8 mouse cellular contexts compared by ENCODE assay signal in genomic region chr10:81415549-81416310, GRCm38 (mm10). TPM values are rescaled to one million over a fixed set of nuclear protein-coding genes. Genes with fewer than 3 reads are reported as not detected.
DNase-seq lines count a peak whose midpoint lies in the region; ATAC-seq and TF ChIP-seq lines count a peak whose summit lies in the region.

No protein-coding gene starts in this region.

- H3K79me2 ChIP-seq in heart, adult 2 months (replicated peaks; ENCODE audit: control insufficient read depth, insufficient read depth, low read length) = peaks cover 8% of the 10 kb centered on the region

- no peak overlapping the region for H3K4me2 ChIP-seq in embryonic facial prominence, embryonic 15.5 days (replicated peaks)
- H3K4me2 ChIP-seq in hindbrain, embryonic 15.5 days = no peak overlapping the region
- H3K4me2 ChIP-seq in liver, postnatal 0 days (ENCODE audit: low read depth, low read length) = no peak overlapping the region

- H3K27ac ChIP-seq in heart, adult 2 months = peak overlapping the region; percentile 91
- peak overlapping the region; percentile 18; the same call in 1 of the 2 replicates for H3K27ac ChIP-seq in ES-Bruce4 (ENCODE audit: insufficient read depth, low read length)
- peak overlapping the region; percentile 92 for H3K27ac ChIP-seq in embryonic facial prominence, embryonic 15.5 days (replicated peaks)
- H3K27ac ChIP-seq in hindbrain, embryonic 15.5 days (replicated peaks) = peak overlapping the region; percentile 71; the same call in 1 of the 2 replicates
- no peak overlapping the region for H3K27ac ChIP-seq in liver, postnatal 0 days (ENCODE audit: low read depth)

- H3K9me3 ChIP-seq in ES-Bruce4 (replicated peaks; ENCODE audit: control insufficient read depth, insufficient read depth, low read length, poor library complexity, severe bottlenecking) = no peaks in the 10 kb centered on the region
- no peaks in the 10 kb centered on the region for H3K9me3 ChIP-seq in embryonic facial prominence, embryonic 15.5 days (replicated peaks)
- H3K9me3 ChIP-seq in hindbrain, embryonic 15.5 days = no peaks in the 10 kb centered on the region
- H3K9me3 ChIP-seq in liver, postnatal 0 days (ENCODE audit: low read length) = no peaks in the 10 kb centered on the region

- TF ChIP-seq EP300 in heart, adult 2 months (IDR thresholded peaks at IDR 0.05; ENCODE audit: insufficient read depth, low read depth, low read length) = 0 out of 2 replicates have a peak, but pooled peaks have one; percentile 31
- TF ChIP-seq EP300 in ES-Bruce4 (IDR thresholded peaks at IDR 0.05; ENCODE audit: insufficient read depth, low read depth, low read length) = no peak
- no peak for TF ChIP-seq EP300 in liver, postnatal 0 days (IDR thresholded peaks at IDR 0.05; ENCODE audit: low read depth)

- intact Hi-C loops in heart, adult 2 months (cut with DNase I) = loop anchor here (1.0 kb wide), 1 partner anchor 10 kb away; no protein-coding TSS in a partner anchor

- WGBS in heart, adult 2 months = 43% methylated on average over 17 of the region's 17 CpGs
- WGBS in embryonic facial prominence, embryonic 15.5 days = 61% methylated on average over 17 of the region's 17 CpGs
- 64% methylated on average over 17 of the region's 17 CpGs for WGBS in hindbrain, embryonic 15.5 days
- WGBS in liver, postnatal 0 days (ENCODE audit: insufficient replicate concordance) = 72% methylated on average over 17 of the region's 17 CpGs

- H3K4me3 ChIP-seq in heart, adult 2 months = no peak overlapping the region
- H3K4me3 ChIP-seq in ES-Bruce4 (ENCODE audit: low read depth, low read length) = no peak overlapping the region
- no peak overlapping the region for H3K4me3 ChIP-seq in embryonic facial prominence, embryonic 15.5 days (replicated peaks)
- no peak overlapping the region for H3K4me3 ChIP-seq in hindbrain, embryonic 15.5 days
- H3K4me3 ChIP-seq in liver, postnatal 0 days (ENCODE audit: low read depth, low read length) = no peak overlapping the region

- TF ChIP-seq POLR2A in heart, adult 2 months (IDR thresholded peaks at IDR 0.05; ENCODE audit: insufficient read depth, low read depth, low read length) = 0 out of 2 replicates have a peak, but pooled peaks have one; percentile 28
- no peak for TF ChIP-seq POLR2A in ES-Bruce4 (IDR thresholded peaks at IDR 0.05; ENCODE audit: insufficient read depth, low read length)

- peak overlapping the region; percentile 27 for H3K9ac ChIP-seq in heart, adult 2 months (ENCODE audit: low read depth, low read length)
- H3K9ac ChIP-seq in ES-Bruce4 (ENCODE audit: low read depth, poor library complexity, severe bottlenecking) = no peak overlapping the region
- H3K9ac ChIP-seq in embryonic facial prominence, embryonic 15.5 days = no peak overlapping the region
- no peak overlapping the region for H3K9ac ChIP-seq in hindbrain, embryonic 15.5 days
- H3K9ac ChIP-seq in liver, postnatal 0 days (replicated peaks) = no peak overlapping the region

- DNase-seq in heart, adult 2 months = peak in 1 of 2 experiments; percentile 56
- no peak for DNase-seq in heart, adult 8-10 months (ENCODE audit: low spot score)
- no peak for DNase-seq in thymus, postnatal 36 days
- DNase-seq in natural killer cell, adult 2 months (ENCODE audit: low spot score in 2 of 2) = no peak
- DNase-seq in liver, postnatal 0 days = no peak

- TF ChIP-seq CTCF in heart, adult 2 months (IDR thresholded peaks at IDR 0.05) = no peak
- TF ChIP-seq CTCF in ES-Bruce4 (IDR thresholded peaks at IDR 0.05; ENCODE audit: low read depth, low read length) = no peak
- TF ChIP-seq CTCF in liver, postnatal 0 days (IDR thresholded peaks at IDR 0.05; ENCODE audit: low read depth) = no peak

- peaks cover 22% of the 10 kb centered on the region for H3K36me3 ChIP-seq in heart, adult 2 months (ENCODE audit: control insufficient read depth, insufficient read depth, low read length)
- H3K36me3 ChIP-seq in ES-Bruce4 (ENCODE audit: control insufficient read depth, insufficient read depth, low read length, poor library complexity, severe bottlenecking) = no peaks in the 10 kb centered on the region
- peaks cover 40% of the 10 kb centered on the region for H3K36me3 ChIP-seq in embryonic facial prominence, embryonic 15.5 days
- no peaks in the 10 kb centered on the region for H3K36me3 ChIP-seq in hindbrain, embryonic 15.5 days
- peaks cover 2% of the 10 kb centered on the region; the same call in 1 of the 2 replicates for H3K36me3 ChIP-seq in liver, postnatal 0 days (replicated peaks; ENCODE audit: insufficient read depth, low read length)

- peaks cover 62% of the 10 kb centered on the region for H3K4me1 ChIP-seq in heart, adult 2 months (ENCODE audit: control insufficient read depth, insufficient read depth, low read length)
- H3K4me1 ChIP-seq in ES-Bruce4 (ENCODE audit: control insufficient read depth, insufficient read depth, low read length) = peaks cover 45% of the 10 kb centered on the region
- peaks cover 99% of the 10 kb centered on the region for H3K4me1 ChIP-seq in embryonic facial prominence, embryonic 15.5 days
- H3K4me1 ChIP-seq in hindbrain, embryonic 15.5 days (replicated peaks) = peaks cover 78% of the 10 kb centered on the region
- H3K4me1 ChIP-seq in liver, postnatal 0 days (ENCODE audit: insufficient read depth) = peaks cover 62% of the 10 kb centered on the region

- H3K27me3 ChIP-seq in heart, adult 2 months (ENCODE audit: control insufficient read depth, insufficient read depth, low read length) = no peaks in the 10 kb centered on the region
- H3K27me3 ChIP-seq in ES-Bruce4 (ENCODE audit: control insufficient read depth, insufficient read depth, low read length, poor library complexity, severe bottlenecking) = no peaks in the 10 kb centered on the region
- H3K27me3 ChIP-seq in embryonic facial prominence, embryonic 15.5 days = no peaks in the 10 kb centered on the region
- no peaks in the 10 kb centered on the region for H3K27me3 ChIP-seq in hindbrain, embryonic 15.5 days
- no peaks in the 10 kb centered on the region for H3K27me3 ChIP-seq in liver, postnatal 0 days (ENCODE audit: insufficient read depth, low read length)

- no peak for ATAC-seq in embryonic facial prominence, embryonic 15.5 days (ENCODE audit: insufficient number of reproducible peaks, low FRiP score, low TSS enrichment, low read depth)
- ATAC-seq in hindbrain, embryonic 15.5 days (ENCODE audit: low FRiP score, low read depth) = no peak
- no peak for ATAC-seq in liver, postnatal 0 days

RNA-seq across cellular contexts. Expression of gene Smim24, which starts 22.9 kb away (rescaled TPM):
- total RNA-seq in heart, adult 2 months (2021) = 1 to 10 TPM; 2.0 to 2.3 TPM
- 8.3 and 8.6 TPM in 2 replicates for polyA plus RNA-seq in heart, adult 2 months (2012; rRNA removed)
- total RNA-seq in heart, adult 8-10 months (2022) = 1 to 10 TPM; 1.4 to 2.4 (median 1.9) TPM
- polyA plus RNA-seq in ES-Bruce4 (2011; ENCODE audit: insufficient read depth, insufficient read length, low read depth, missing spikeins) = 4.8 and 5.3 TPM in 2 replicates
- 5.0 and 8.3 TPM in 2 replicates for polyA plus RNA-seq in embryonic facial prominence, embryonic 15.5 days (2015; fragmentation: Nextera tagmentation; extraction: Ambion mirVana)
- polyA plus RNA-seq in hindbrain, embryonic 15.5 days (2015; fragmentation: Nextera tagmentation; extraction: Ambion mirVana) = 1.4 and 1.8 TPM in 2 replicates
- polyA plus RNA-seq in liver, postnatal 0 days (2015; fragmentation: Nextera tagmentation; extraction: Ambion mirVana) = 1.7 and 2.0 TPM in 2 replicates

RNA-seq across cellular contexts. Expression of gene Gm48552, which starts 26.9 kb away (rescaled TPM):
- 1 to 10 TPM in 1 of 2 experiments, not detected in 1; 1.2 TPM for total RNA-seq in heart, adult 2 months (2021)
- 0.88 and 1.2 TPM in 2 replicates for polyA plus RNA-seq in heart, adult 2 months (2012; rRNA removed)
- under 1 TPM in 2 of 4 experiments, not detected in 2; 0.50 to 0.72 TPM for total RNA-seq in heart, adult 8-10 months (2022)
- 1.1 TPM in 1 of 2 replicates, not detected in the other for polyA plus RNA-seq in ES-Bruce4 (2011; ENCODE audit: insufficient read depth, insufficient read length, low read depth, missing spikeins)
- polyA plus RNA-seq in embryonic facial prominence, embryonic 15.5 days (2015; fragmentation: Nextera tagmentation; extraction: Ambion mirVana) = 1.6 and 2.9 TPM in 2 replicates
- polyA plus RNA-seq in hindbrain, embryonic 15.5 days (2015; fragmentation: Nextera tagmentation; extraction: Ambion mirVana) = 2.1 and 2.7 TPM in 2 replicates
- not detected in 2 replicates for polyA plus RNA-seq in liver, postnatal 0 days (2015; fragmentation: Nextera tagmentation; extraction: Ambion mirVana)

RNA-seq across cellular contexts. Expression of gene Gm48551, which starts 31.5 kb away (rescaled TPM):
- total RNA-seq in heart, adult 2 months (2021) = 1 to 10 TPM in 1 of 2 experiments, under 1 TPM in 1; 0.73 to 1.9 TPM
- polyA plus RNA-seq in heart, adult 2 months (2012; rRNA removed) = 2.1 and 3.5 TPM in 2 replicates
- total RNA-seq in heart, adult 8-10 months (2022) = 1 to 10 TPM in 2 of 4 experiments, under 1 TPM in 2; 0.73 to 1.3 (median 1.0) TPM
- polyA plus RNA-seq in ES-Bruce4 (2011; ENCODE audit: insufficient read depth, insufficient read length, low read depth, missing spikeins) = 1.5 TPM in 1 of 2 replicates, not detected in the other
- 3.1 and 3.2 TPM in 2 replicates for polyA plus RNA-seq in embryonic facial prominence, embryonic 15.5 days (2015; fragmentation: Nextera tagmentation; extraction: Ambion mirVana)
- 6.2 and 6.6 TPM in 2 replicates for polyA plus RNA-seq in hindbrain, embryonic 15.5 days (2015; fragmentation: Nextera tagmentation; extraction: Ambion mirVana)
- 0.40 and 0.70 TPM in 2 replicates for polyA plus RNA-seq in liver, postnatal 0 days (2015; fragmentation: Nextera tagmentation; extraction: Ambion mirVana)

RNA-seq across cellular contexts. Expression of gene Dohh, which starts 31.5 kb away (rescaled TPM):
- 10 to 100 TPM; 46.6 to 53.8 TPM for total RNA-seq in heart, adult 2 months (2021)
- 48.5 and 56.9 TPM in 2 replicates for polyA plus RNA-seq in heart, adult 2 months (2012; rRNA removed)
- total RNA-seq in heart, adult 8-10 months (2022) = 10 to 100 TPM; 49.1 to 55.0 (median 53.8) TPM
- 52.9 and 70.3 TPM in 2 replicates for polyA plus RNA-seq in ES-Bruce4 (2011; ENCODE audit: insufficient read depth, insufficient read length, low read depth, missing spikeins)
- 83.1 and 85.2 TPM in 2 replicates for polyA plus RNA-seq in embryonic facial prominence, embryonic 15.5 days (2015; fragmentation: Nextera tagmentation; extraction: Ambion mirVana)
- polyA plus RNA-seq in hindbrain, embryonic 15.5 days (2015; fragmentation: Nextera tagmentation; extraction: Ambion mirVana) = 92.2 and 94.0 TPM in 2 replicates
- 39.3 and 42.1 TPM in 2 replicates for polyA plus RNA-seq in liver, postnatal 0 days (2015; fragmentation: Nextera tagmentation; extraction: Ambion mirVana)

RNA-seq across cellular contexts. Expression of gene Fzr1, which starts 37.4 kb away (rescaled TPM):
- 10 to 100 TPM; 29.9 to 31.5 TPM for total RNA-seq in heart, adult 2 months (2021)
- 49.3 and 56.1 TPM in 2 replicates for polyA plus RNA-seq in heart, adult 2 months (2012; rRNA removed)
- total RNA-seq in heart, adult 8-10 months (2022) = 10 to 100 TPM; 25.9 to 39.0 (median 32.2) TPM
- polyA plus RNA-seq in ES-Bruce4 (2011; ENCODE audit: insufficient read depth, insufficient read length, low read depth, missing spikeins) = 47.8 and 51.4 TPM in 2 replicates
- 98.8 and 102 TPM in 2 replicates for polyA plus RNA-seq in embryonic facial prominence, embryonic 15.5 days (2015; fragmentation: Nextera tagmentation; extraction: Ambion mirVana)
- polyA plus RNA-seq in hindbrain, embryonic 15.5 days (2015; fragmentation: Nextera tagmentation; extraction: Ambion mirVana) = 147 and 152 TPM in 2 replicates
- polyA plus RNA-seq in liver, postnatal 0 days (2015; fragmentation: Nextera tagmentation; extraction: Ambion mirVana) = 69.7 and 74.6 TPM in 2 replicates
